Mouse (Mus musculus) hindbrain, embryonic 15.5 days (tissue): ENCODE data around the gene Ptcra. TPM values are rescaled to one million over a fixed set of nuclear protein-coding genes. Genes with fewer than 3 reads are reported as not detected.
"Not testable (repeated sequence)": the region's sequence is repeated elsewhere in the genome, so short reads cannot be mapped to it uniquely, and the experiment has no call there.

Experiments used
- ATAC-seq: fragments of 200-750 bp; cut with Nextera tagmentation; 2 replicates; pipeline ENCODE4 v1.8.0; 2017; ENCODE audit warnings: low read depth, moderate number of reproducible peaks, moderate TSS enrichment; ENCODE audit not compliant: low FRiP score
- H3K27ac ChIP-seq: fragments of 300-500 bp; sonication (generic); replicated peaks from 2 replicates; pipeline ENCODE4 v1.5.1; 2015; ENCODE audit warnings: mild to moderate bottlenecking, inconsistent platforms
- H3K27me3 ChIP-seq: fragments of 300-500 bp; sonication (generic); 2 replicates; pipeline ENCODE4 v1.6.1; 2015; ENCODE audit warnings: control low read depth, inconsistent platforms
- H3K36me3 ChIP-seq: fragments of 300-500 bp; sonication (generic); 2 replicates; pipeline ENCODE4 v1.6.1; 2015; ENCODE audit warnings: control low read depth, inconsistent platforms
- H3K4me1 ChIP-seq: fragments of 300-500 bp; sonication (generic); replicated peaks from 2 replicates; pipeline ENCODE4 v1.6.1; 2015; ENCODE audit warnings: control low read depth, inconsistent platforms
- H3K4me2 ChIP-seq: fragments of 300-500 bp; sonication (generic); 2 replicates; pipeline ENCODE4 v1.6.1; 2015; ENCODE audit warnings: moderate library complexity, mild to moderate bottlenecking, inconsistent platforms
- H3K4me3 ChIP-seq: fragments of 300-500 bp; sonication (generic); 2 replicates; pipeline ENCODE4 v1.5.1; 2015; ENCODE audit warnings: mild to moderate bottlenecking, inconsistent platforms
- H3K9ac ChIP-seq: fragments of 300-500 bp; sonication (generic); 2 replicates; pipeline ENCODE4 v1.6.1; 2015; ENCODE audit warnings: inconsistent platforms
- H3K9me3 ChIP-seq: fragments of 300-500 bp; sonication (generic); 2 replicates; pipeline ENCODE4 v1.6.1; 2016; ENCODE audit warnings: control low read depth, inconsistent platforms
- WGBS: fragments of 180-500 bp; shearing (Covaris S2); methylation state at CpG from one replicate; pipeline ENCODE4 v1.1.7; 2015; 5-methylcytosine and 5-hydroxymethylcytosine counted together
- polyA plus RNA-seq: library from polyadenylated mRNA; unstranded; fragments of >200 nt; fragmentation: Nextera tagmentation; extraction: Ambion mirVana; gene quantifications from 2 replicates; pipeline ENCODE4 v1.2.1, GENCODE M21; 2015

Ptcra gene
- polyA plus RNA-seq, result 0.19 and 0.45 TPM in 2 replicates

DNA sequence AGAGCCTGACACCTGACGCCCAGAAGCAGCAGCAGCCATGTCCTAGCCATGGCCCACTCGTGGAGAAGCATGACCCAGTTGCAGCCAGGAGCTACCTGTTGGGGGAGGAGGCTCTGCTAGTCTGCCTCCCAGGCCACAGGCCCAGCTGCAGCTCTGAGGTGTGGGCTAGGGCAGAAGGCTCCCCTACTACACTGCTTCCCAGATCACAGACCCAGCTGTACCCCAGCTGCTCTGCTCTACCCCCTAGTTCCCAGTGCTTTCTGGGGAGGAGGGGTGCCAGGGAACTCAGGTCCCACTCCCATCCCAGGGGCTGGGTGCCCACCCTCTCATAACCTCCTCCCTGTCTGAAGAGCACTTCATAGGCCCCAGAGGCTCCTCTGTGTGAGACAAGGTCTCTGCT lies at the start of gene Ptcra:
Gene Ptcra, minus strand, starts transcription at position 169 of the 400 bp plus-strand sequence.
- WGBS, result 69% methylated on average over 2 of the region's 2 CpGs
- Histone ChIP-seq H3K9me3 (no peaks in the 10 kb centered on the region), H3K27ac (no peak within 1 kb of the TSS), H3K4me2 (no peak within 1 kb of the TSS), H3K36me3 (no peaks in the 10 kb centered on the region), H3K27me3 (no peaks in the 10 kb centered on the region), H3K9ac (no peak within 1 kb of the TSS), H3K4me1 (no peaks in the 10 kb centered on the region), H3K4me3 (no peak within 1 kb of the TSS)
- no peak for ATAC-seq

GRCm38 (mm10) chr17:46812442-46812841 lies 48.9 kb upstream of the Ptcra start:
- Histone ChIP-seq H3K4me3 (no peak overlapping the region), H3K36me3 (peaks cover 36% of the 10 kb centered on the region), H3K9ac (no peak overlapping the region), H3K9me3 (no peaks in the 10 kb centered on the region), H3K4me2 (no peak overlapping the region), H3K4me1 (no peaks in the 10 kb centered on the region), H3K27me3 (no peaks in the 10 kb centered on the region), H3K27ac (no peak overlapping the region)
- no peak for ATAC-seq
- 88% methylated on average over 1 of the region's 1 CpGs for WGBS

- 91% methylated on average over 3 of the region's 3 CpGs for WGBS
- no peak overlapping the region for H3K9ac ChIP-seq
- H3K4me2 ChIP-seq, result no peak overlapping the region
- ATAC-seq, result no peak
- no peaks in the 10 kb centered on the region for H3K27me3 ChIP-seq
- H3K9me3 ChIP-seq, result no peaks in the 10 kb centered on the region
- H3K4me3 ChIP-seq, result no peak overlapping the region
- H3K4me1 ChIP-seq, result no peaks in the 10 kb centered on the region
- H3K36me3 ChIP-seq, result peaks cover 50% of the 10 kb centered on the region
- H3K27ac ChIP-seq, result no peak overlapping the region
These were observed 47.2 kb upstream of the Ptcra start for GRCm38 (mm10) chr17:46810672-46811071.

DNA sequence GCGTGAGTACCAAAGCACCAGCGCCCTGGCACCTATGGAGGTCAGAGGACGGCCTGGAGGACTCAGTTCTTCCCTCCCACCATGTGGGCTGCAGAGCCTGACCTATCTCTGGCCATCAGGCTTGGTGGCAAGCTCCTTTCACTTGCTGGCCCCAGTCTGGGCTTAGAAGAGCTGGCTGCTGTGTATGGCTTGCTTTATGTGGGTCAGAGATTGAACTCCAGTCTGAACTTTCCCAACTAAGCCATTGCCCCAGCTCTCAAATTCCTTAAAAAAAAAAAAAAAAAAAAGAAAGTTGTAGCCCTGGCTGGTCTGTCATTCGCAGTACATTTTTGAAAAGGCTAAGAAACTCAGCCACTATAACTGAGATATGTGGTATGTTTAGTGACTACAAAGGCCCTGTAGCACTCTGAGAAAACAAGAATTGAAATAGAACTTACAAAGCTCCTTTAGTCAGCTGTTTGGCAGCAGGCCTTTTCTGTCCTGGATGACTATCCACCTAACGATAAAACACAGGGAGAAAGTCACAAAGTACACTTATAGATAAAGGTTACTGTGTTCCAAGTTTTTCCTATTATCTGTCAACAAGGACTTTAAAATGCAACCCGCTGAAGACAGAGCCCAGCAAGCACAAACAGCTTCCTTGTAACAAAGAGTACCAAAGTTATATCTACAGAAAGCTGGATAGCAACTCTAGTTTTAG lies 45.8 kb upstream of the Ptcra start:
- Histone ChIP-seq H3K9ac (no peak overlapping the region), H3K9me3 (no peaks in the 10 kb centered on the region), H3K27ac (no peak overlapping the region), H3K27me3 (no peaks in the 10 kb centered on the region), H3K4me2 (no peak overlapping the region), H3K4me3 (no peak overlapping the region), H3K4me1 (no peaks in the 10 kb centered on the region), H3K36me3 (peaks cover 57% of the 10 kb centered on the region)
- 88% methylated on average over 6 of the region's 6 CpGs for WGBS
- no peak for ATAC-seq

DNA sequence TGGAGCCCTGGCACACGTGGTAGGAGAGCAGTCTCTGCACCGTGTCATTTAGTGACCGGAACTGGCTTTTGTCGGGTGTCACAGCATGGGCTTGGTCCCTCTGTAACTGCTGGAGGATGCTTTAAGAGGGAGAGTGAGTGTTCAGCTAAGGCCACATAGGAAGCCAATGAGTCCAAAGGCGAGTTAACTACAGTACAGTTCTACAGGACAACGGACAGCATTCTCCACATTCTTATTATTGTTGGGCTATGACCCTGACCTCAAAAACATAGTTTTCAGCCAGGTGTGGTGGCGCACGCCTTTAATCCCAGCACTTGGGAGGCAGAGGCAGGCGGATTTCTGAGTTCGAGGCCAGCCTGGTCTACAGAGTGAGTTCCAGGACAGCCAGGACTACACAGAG lies 44.9 kb upstream of the Ptcra start:
- Histone ChIP-seq H3K9me3 (no peaks in the 10 kb centered on the region), H3K4me1 (no peaks in the 10 kb centered on the region), H3K9ac (no peak overlapping the region), H3K27me3 (no peaks in the 10 kb centered on the region), H3K27ac (no peak overlapping the region), H3K4me3 (no peak overlapping the region), H3K4me2 (no peak overlapping the region), H3K36me3 (peaks cover 57% of the 10 kb centered on the region)
- no peak for ATAC-seq
- 93% methylated on average over 10 of the region's 10 CpGs for WGBS

DNA sequence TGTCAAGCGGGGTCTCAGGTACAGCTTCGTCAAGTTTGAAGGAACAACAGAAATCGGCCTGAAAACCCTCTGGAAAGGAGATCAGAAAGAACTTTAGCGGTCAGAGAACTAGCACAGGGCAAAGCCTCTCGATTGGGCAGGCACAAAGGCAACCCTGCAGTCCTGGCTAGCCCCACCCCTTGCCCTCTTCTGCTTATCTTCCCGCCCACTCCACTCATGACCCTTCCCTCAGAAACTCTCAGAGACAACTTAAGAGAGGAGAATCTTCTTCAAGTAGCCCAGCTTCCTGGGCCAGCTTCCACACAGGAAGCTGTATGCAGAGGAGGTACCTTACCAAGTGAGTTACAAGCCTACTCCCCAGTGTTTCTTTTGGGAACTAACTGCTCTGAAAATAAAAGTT lies 38.2 kb upstream of the Ptcra start:
- Histone ChIP-seq H3K9ac (no peak overlapping the region), H3K27ac (no peak overlapping the region), H3K9me3 (no peaks in the 10 kb centered on the region), H3K4me3 (no peak overlapping the region), H3K4me1 (no peaks in the 10 kb centered on the region), H3K27me3 (no peaks in the 10 kb centered on the region), H3K4me2 (no peak overlapping the region), H3K36me3 (peaks cover 50% of the 10 kb centered on the region)
- ATAC-seq, result no peak
- whole genome bisulfite sequencing, result 91% methylated on average over 6 of the region's 6 CpGs

DNA sequence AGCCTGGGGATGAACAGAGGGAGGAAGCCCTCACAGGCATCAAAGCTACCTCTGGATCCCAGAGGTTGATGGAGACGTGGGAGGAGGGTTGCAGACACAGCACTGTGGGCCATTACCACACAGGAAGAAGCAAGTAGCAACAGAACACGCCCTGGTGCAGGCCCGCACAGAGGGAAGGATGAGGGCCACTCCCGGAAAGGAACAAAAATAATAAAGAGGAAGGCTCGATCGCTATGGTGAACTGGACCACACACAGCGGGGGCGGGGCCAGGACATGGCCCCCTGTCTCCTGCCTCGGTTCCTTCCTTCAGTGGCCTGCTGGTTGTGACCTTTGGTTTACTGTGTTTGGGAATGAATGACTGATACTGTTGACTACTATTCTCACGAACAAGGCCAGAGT lies 36.2 kb upstream of the Ptcra start:
- Histone ChIP-seq H3K4me3 (no peak overlapping the region), H3K9me3 (no peaks in the 10 kb centered on the region), H3K27me3 (no peaks in the 10 kb centered on the region), H3K9ac (no peak overlapping the region), H3K4me1 (no peaks in the 10 kb centered on the region), H3K36me3 (peaks cover 33% of the 10 kb centered on the region), H3K4me2 (no peak overlapping the region), H3K27ac (no peak overlapping the region)
- ATAC-seq, result no peak
- 73% methylated on average over 10 of the region's 10 CpGs for WGBS

- no peak overlapping the region for H3K4me2 ChIP-seq
- no peak overlapping the region for H3K4me3 ChIP-seq
- WGBS, result 56% methylated on average over 4 of the region's 8 CpGs
- ATAC-seq, result no peak
- no peak overlapping the region for H3K27ac ChIP-seq
- no peaks in the 10 kb centered on the region for H3K27me3 ChIP-seq
- H3K9ac ChIP-seq, result no peak overlapping the region
- peaks cover 33% of the 10 kb centered on the region for H3K36me3 ChIP-seq
- H3K9me3 ChIP-seq, result no peaks in the 10 kb centered on the region
- H3K4me1 ChIP-seq, result no peaks in the 10 kb centered on the region
These were observed 33.9 kb upstream of the Ptcra start for GRCm38 (mm10) chr17:46797386-46797785.

DNA sequence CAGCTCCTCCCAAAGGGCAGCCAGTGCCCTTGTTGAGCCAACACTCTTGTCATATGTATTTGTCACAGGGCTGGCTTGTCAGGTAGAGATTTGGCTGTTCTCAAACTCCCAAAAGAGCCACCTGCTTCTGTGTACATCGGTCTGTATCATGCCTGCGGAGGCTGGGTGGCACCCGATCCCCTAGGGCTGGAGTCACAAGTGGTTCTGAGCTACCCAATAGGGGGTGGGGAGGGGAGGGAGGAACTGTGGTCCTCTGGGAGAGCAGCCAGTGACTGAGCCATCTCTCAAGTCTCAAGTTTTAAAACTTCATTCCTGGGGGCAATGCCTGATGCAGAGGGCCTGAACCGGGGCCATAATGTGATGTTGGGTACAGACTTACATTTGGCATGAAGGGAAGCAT lies 33.2 kb upstream of the Ptcra start:
- Histone ChIP-seq H3K9ac (no peak overlapping the region), H3K36me3 (peaks cover 29% of the 10 kb centered on the region), H3K4me2 (no peak overlapping the region), H3K4me3 (no peak overlapping the region), H3K27ac (no peak overlapping the region), H3K9me3 (no peaks in the 10 kb centered on the region), H3K4me1 (no peaks in the 10 kb centered on the region), H3K27me3 (no peaks in the 10 kb centered on the region)
- whole genome bisulfite sequencing, result 86% methylated on average over 4 of the region's 4 CpGs
- no peak for ATAC-seq

- Histone ChIP-seq H3K4me3 (no peak overlapping the region), H3K36me3 (no peaks in the 10 kb centered on the region), H3K27ac (no peak overlapping the region), H3K9ac (no peak overlapping the region), H3K4me1 (no peaks in the 10 kb centered on the region), H3K9me3 (no peaks in the 10 kb centered on the region), H3K4me2 (no peak overlapping the region), H3K27me3 (no peaks in the 10 kb centered on the region)
- whole genome bisulfite sequencing, result 93% methylated on average over 2 of the region's 2 CpGs
- no peak for ATAC-seq
These were observed 29.5 kb upstream of the Ptcra start for GRCm38 (mm10) chr17:46792963-46793362.

DNA sequence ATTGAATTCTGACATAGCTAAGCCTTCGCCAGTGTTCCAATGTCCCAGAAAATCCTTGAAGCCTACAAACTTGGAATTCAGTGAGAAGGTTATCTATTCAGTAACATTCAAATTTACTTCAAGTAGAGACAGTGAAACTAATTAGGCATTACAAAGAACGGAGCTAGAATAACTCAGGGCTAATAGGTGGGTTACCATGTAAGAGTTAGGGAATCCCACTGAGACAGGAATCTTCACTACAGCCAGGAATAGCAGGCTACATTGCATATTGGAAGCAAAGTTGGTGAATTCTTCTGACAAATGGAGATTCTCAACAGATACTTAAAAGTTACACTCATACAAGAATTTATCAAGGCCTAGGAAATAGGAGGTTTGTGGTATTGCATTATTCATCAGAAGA lies 24.5 kb upstream of the Ptcra start:
- ATAC-seq, H3K36me3 ChIP-seq, H3K9ac ChIP-seq, H3K9me3 ChIP-seq, H3K4me3 ChIP-seq, H3K4me2 ChIP-seq, H3K27ac ChIP-seq, H3K4me1 ChIP-seq, H3K27me3 ChIP-seq: not testable (repeated sequence)
- 59% methylated on average over 2 of the region's 2 CpGs for WGBS

DNA sequence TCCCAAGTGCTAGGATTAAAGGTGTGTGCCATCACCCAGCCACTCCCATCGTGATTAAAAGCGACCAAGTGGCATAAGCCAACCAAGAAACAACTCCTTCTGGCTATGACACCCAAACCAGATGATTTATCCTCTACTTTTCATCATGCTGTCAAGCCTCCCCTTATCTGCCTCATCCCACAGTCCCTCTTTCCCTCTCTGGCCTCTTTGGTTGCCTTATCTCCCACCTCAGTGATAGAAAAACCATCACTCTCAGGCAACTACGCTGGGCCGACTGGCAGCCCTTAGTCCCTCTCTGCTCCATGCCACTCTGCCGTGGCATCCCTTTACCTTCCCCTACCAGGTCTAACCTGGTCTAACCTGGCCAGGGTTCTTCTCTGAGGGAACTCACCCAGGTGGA lies 23.4 kb upstream of the Ptcra start:
- ATAC-seq, result no peak
- Histone ChIP-seq H3K4me1 (no peaks in the 10 kb centered on the region), H3K27me3 (no peaks in the 10 kb centered on the region), H3K36me3 (no peaks in the 10 kb centered on the region), H3K4me2 (no peak overlapping the region), H3K27ac (no peak overlapping the region), H3K9ac (no peak overlapping the region), H3K9me3 (no peaks in the 10 kb centered on the region), H3K4me3 (no peak overlapping the region)
- 93% methylated on average over 5 of the region's 5 CpGs for WGBS

- no peak overlapping the region for H3K9ac ChIP-seq
- WGBS, result 85% methylated on average over 2 of the region's 2 CpGs
- H3K4me3 ChIP-seq, result peak overlapping the region; percentile 59
- peak overlapping the region; percentile 82 for H3K27ac ChIP-seq
- H3K4me1 ChIP-seq, result peaks cover 15% of the 10 kb centered on the region
- no peaks in the 10 kb centered on the region for H3K9me3 ChIP-seq
- H3K4me2 ChIP-seq, result peak overlapping the region; percentile 73
- peaks cover 25% of the 10 kb centered on the region for H3K36me3 ChIP-seq
- ATAC-seq, result peak; percentile 55
- H3K27me3 ChIP-seq, result no peaks in the 10 kb centered on the region
These were observed 19.7 kb upstream of the Ptcra start for GRCm38 (mm10) chr17:46783222-46783565.
